Mouse (Mus musculus) kidney, adult 2 months (tissue): ENCODE results near the gene Myo1e. TPM values are rescaled to one million over a fixed set of nuclear protein-coding genes. Genes with fewer than 3 reads are reported as not detected.
A peak's percentile ranks its signal among the peaks of the same experiment; 100 is the strongest.

ENCODE experiments used
- DNase-seq: peaks from one replicate; pipeline ENCODE4 v3.0.0; 2021
- H3K27ac ChIP-seq: fragments of 200-500 bp; 2 replicates; pipeline ENCODE4 v1.5.1; 2012; ENCODE audit warnings: low read depth, low read length, control low read depth, inconsistent platforms; ENCODE audit not compliant: insufficient read depth
- H3K27me3 ChIP-seq: fragments of 200-500 bp; replicated peaks from 2 replicates; pipeline ENCODE4 v1.6.1; 2012; ENCODE audit warnings: mild to moderate bottlenecking, moderate library complexity, low read length, inconsistent platforms; ENCODE audit not compliant: control insufficient read depth, insufficient read depth
- H3K36me3 ChIP-seq: fragments of 200-500 bp; 2 replicates; pipeline ENCODE4 v1.6.1; 2012; ENCODE audit warnings: mild to moderate bottlenecking, moderate library complexity, low read length, inconsistent platforms; ENCODE audit not compliant: control insufficient read depth, insufficient read depth
- H3K4me1 ChIP-seq: fragments of 200-500 bp; 2 replicates; pipeline ENCODE4 v1.6.1; 2011; ENCODE audit warnings: low read length; ENCODE audit not compliant: control insufficient read depth, insufficient read depth
- H3K4me3 ChIP-seq: fragments of 200-500 bp; 2 replicates; pipeline ENCODE4 v1.5.1; 2011; ENCODE audit warnings: mild to moderate bottlenecking, low read depth, low read length, control low read depth; ENCODE audit not compliant: insufficient read depth
- CTCF ChIP-seq: fragments of 200-500 bp; conservative IDR thresholded peaks from 2 replicates; pipeline ENCODE4 v1.5.1; 2011; ENCODE audit warnings: low read depth, mild to moderate bottlenecking, control low read depth, low read length, moderate library complexity, mixed read lengths; ENCODE audit not compliant: insufficient read depth, insufficient read length
- POLR2A ChIP-seq: fragments of 200-500 bp; IDR thresholded peaks from one replicate; pipeline ENCODE4 v1.6.1; 2011; ENCODE audit warnings: low read depth, low read length, control low read depth
- WGBS: fragments of 180-500 bp; shearing (Covaris S2); methylation state at CpG from one replicate; pipeline ENCODE4 v1.1.7; 2018; 5-methylcytosine and 5-hydroxymethylcytosine counted together
- polyA plus RNA-seq: library from polyadenylated mRNA; depleted of rRNA; stranded (reverse); fragments of >200 nt; gene quantifications from 2 replicates; pipeline ENCODE4 v1.2.3, GENCODE M21; 2012

Gene Myo1e
- polyA plus RNA-seq, 1 experiment: 14.5 TPM

- no peak for TF ChIP-seq POLR2A
- no peak for TF ChIP-seq CTCF
- Histone ChIP-seq H3K36me3 (no peaks in the 10 kb centered on the region), H3K27ac (peak overlapping the region; percentile 87), H3K27me3 (no peaks in the 10 kb centered on the region), H3K4me3 (no peak overlapping the region), H3K4me1 (peaks cover 34% of the 10 kb centered on the region)
- DNase-seq: peak; percentile 92
- 20% methylated on average over 7 of the region's 7 CpGs for WGBS
Measured at GRCm38 (mm10) chr9:70271137-70271536, 64.0 kb downstream of the Myo1e start.

- no peak for DNase-seq
- WGBS: 71% methylated on average over 9 of the region's 9 CpGs
- peaks cover 36% of the 10 kb centered on the region for H3K4me1 ChIP-seq
- TF ChIP-seq POLR2A (no peak), CTCF (no peak)
- no peaks in the 10 kb centered on the region for H3K27me3 ChIP-seq
- H3K36me3 ChIP-seq: no peaks in the 10 kb centered on the region
- H3K4me3 ChIP-seq: no peak overlapping the region
- peak overlapping the region; percentile 87 for H3K27ac ChIP-seq
Measured at GRCm38 (mm10) chr9:70271631-70272030, 64.5 kb downstream of the Myo1e start.

- DNase-seq: no peak
- Histone ChIP-seq H3K4me3 (no peak overlapping the region), H3K36me3 (no peaks in the 10 kb centered on the region), H3K27ac (no peak overlapping the region), H3K4me1 (peaks cover 37% of the 10 kb centered on the region), H3K27me3 (no peaks in the 10 kb centered on the region)
- no peak for TF ChIP-seq CTCF
- TF ChIP-seq POLR2A: no peak
- WGBS: 81% methylated on average over 6 of the region's 6 CpGs
Measured at GRCm38 (mm10) chr9:70274071-70274470, 66.9 kb downstream of the Myo1e start.

GRCm38 (mm10) chr9:70274476-70274875 is 67.3 kb downstream of the Myo1e start:
- 78% methylated on average over 6 of the region's 6 CpGs for WGBS
- no peak for DNase-seq
- Histone ChIP-seq H3K4me3 (no peak overlapping the region), H3K27ac (no peak overlapping the region), H3K27me3 (no peaks in the 10 kb centered on the region), H3K4me1 (peaks cover 35% of the 10 kb centered on the region), H3K36me3 (no peaks in the 10 kb centered on the region)
- TF ChIP-seq CTCF (no peak), POLR2A (no peak)

- TF ChIP-seq POLR2A (no peak), CTCF (no peak)
- H3K27ac ChIP-seq: no peak overlapping the region
- no peak for DNase-seq
- no peaks in the 10 kb centered on the region for H3K36me3 ChIP-seq
- peaks cover 37% of the 10 kb centered on the region for H3K4me1 ChIP-seq
- no peak overlapping the region for H3K4me3 ChIP-seq
- 87% methylated on average over 12 of the region's 12 CpGs for WGBS
- no peaks in the 10 kb centered on the region for H3K27me3 ChIP-seq
Measured at GRCm38 (mm10) chr9:70274887-70275555, 67.9 kb downstream of the Myo1e start.

- Histone ChIP-seq H3K36me3 (no peaks in the 10 kb centered on the region), H3K4me1 (peaks cover 24% of the 10 kb centered on the region; the same call in 1 of the 2 replicates), H3K27ac (peak overlapping the region; percentile 66), H3K27me3 (no peaks in the 10 kb centered on the region), H3K4me3 (peak overlapping the region; percentile 5; the same call in 1 of the 2 replicates)
- TF ChIP-seq POLR2A: no peak
- no peak for TF ChIP-seq CTCF
- DNase-seq: no peak
- 51% methylated on average over 3 of the region's 3 CpGs for WGBS
Measured at GRCm38 (mm10) chr9:70277076-70277475, 69.9 kb downstream of the Myo1e start.

GRCm38 (mm10) chr9:70277529-70277982 is 70.4 kb downstream of the Myo1e start:
- WGBS: 61% methylated on average over 11 of the region's 11 CpGs
- H3K36me3 ChIP-seq: no peaks in the 10 kb centered on the region
- H3K27me3 ChIP-seq: no peaks in the 10 kb centered on the region
- H3K4me1 ChIP-seq: peaks cover 24% of the 10 kb centered on the region; the same call in 1 of the 2 replicates
- peak; percentile 85 for DNase-seq
- H3K27ac ChIP-seq: peak overlapping the region; percentile 66
- peak overlapping the region; percentile 5; the same call in 1 of the 2 replicates for H3K4me3 ChIP-seq
- TF ChIP-seq CTCF: no peak
- TF ChIP-seq POLR2A: no peak
